Mouse (Mus musculus): ENCODE data around the gene Tex29. TPM values are rescaled to one million over a fixed set of nuclear protein-coding genes. Genes with fewer than 3 reads are reported as not detected.

The Tex29 gene
- not detected in 2 replicates for total RNA-seq (2014; rRNA removed)
- 0.43 TPM in 1 of 2 replicates, not detected in the other for polyA plus RNA-seq (2015; fragmentation: Nextera tagmentation; extraction: Ambion mirVana)

DNA sequence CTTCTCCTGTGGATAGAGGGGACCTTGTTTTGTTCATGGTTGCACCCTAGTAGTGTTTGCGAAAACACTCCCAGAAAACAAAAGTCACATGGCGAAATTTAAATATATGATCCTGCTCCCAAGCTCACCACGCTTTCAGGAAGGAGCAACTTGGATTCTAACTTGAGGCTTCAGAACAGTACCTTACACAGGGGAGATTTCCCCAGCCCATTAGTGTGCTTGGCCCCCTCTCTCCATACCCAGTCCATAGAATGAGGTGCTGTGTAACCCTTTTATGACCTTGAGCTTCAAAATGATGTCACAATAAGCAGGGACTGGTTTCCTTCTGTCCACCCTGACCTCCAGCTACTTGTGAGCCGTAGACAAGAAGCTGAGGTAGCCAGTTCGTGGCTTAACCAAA is at the start of gene Tex29:
Gene Tex29, plus strand, starts transcription at position 301 of the 400 bp plus-strand sequence.
- 89% methylated on average over 5 of the region's 5 CpGs for WGBS
- H3K4me1 ChIP-seq (ENCODE audit: insufficient read depth, low read length): 0 out of 2 replicates have a peak, but pooled peaks cover 5% of the 10 kb centered on the region
- H3K27me3 ChIP-seq (ENCODE audit: insufficient read depth, low read length): no peaks in the 10 kb centered on the region
- no peak for TF ChIP-seq CTCF (IDR thresholded peaks at IDR 0.05)
- ATAC-seq (ENCODE audit: low FRiP score) (no peak), DNase-seq (ENCODE audit: low spot score) (no peak)
- H3K4me3 ChIP-seq (ENCODE audit: low read depth, low read length): no peak within 1 kb of the TSS
- no peaks in the 10 kb centered on the region for H3K9me3 ChIP-seq (ENCODE audit: low read length)
- peaks cover 4% of the 10 kb centered on the region; the same call in 1 of the 2 replicates for H3K36me3 ChIP-seq (ENCODE audit: insufficient read depth, low read length)
- H3K27ac ChIP-seq (ENCODE audit: low read depth, low read length): no peak within 1 kb of the TSS
- H3K4me2 ChIP-seq (ENCODE audit: low read depth, low read length, poor library complexity, severe bottlenecking): no peak within 1 kb of the TSS
- no peak within 1 kb of the TSS for H3K9ac ChIP-seq (replicated peaks; ENCODE audit: low read length, poor library complexity, severe bottlenecking)

- H3K4me2 ChIP-seq (ENCODE audit: low read depth, low read length, poor library complexity, severe bottlenecking): no peak overlapping the region
- no peak for ATAC-seq (ENCODE audit: low FRiP score)
- no peaks in the 10 kb centered on the region for H3K9me3 ChIP-seq (ENCODE audit: low read length)
- no peaks in the 10 kb centered on the region; the same call in 1 of the 2 replicates for H3K4me1 ChIP-seq (ENCODE audit: insufficient read depth, low read length)
- TF ChIP-seq CTCF (IDR thresholded peaks at IDR 0.05): no peak
- peaks cover 24% of the 10 kb centered on the region for H3K36me3 ChIP-seq (ENCODE audit: insufficient read depth, low read length)
- no peaks in the 10 kb centered on the region for H3K27me3 ChIP-seq (ENCODE audit: insufficient read depth, low read length)
- peak; percentile 22 for DNase-seq (ENCODE audit: low spot score)
- no peak overlapping the region for H3K9ac ChIP-seq (replicated peaks; ENCODE audit: low read length, poor library complexity, severe bottlenecking)
- H3K4me3 ChIP-seq (ENCODE audit: low read depth, low read length): no peak overlapping the region
- no peak overlapping the region for H3K27ac ChIP-seq (ENCODE audit: low read depth, low read length)
These were observed 45.3 kb upstream of the Tex29 start for GRCm38 (mm10) chr8:11794956-11795355.

GRCm38 (mm10) chr8:11797128-11797527 is 43.1 kb upstream of the Tex29 start:
- TF ChIP-seq CTCF (IDR thresholded peaks at IDR 0.05): no peak
- H3K9ac ChIP-seq (replicated peaks; ENCODE audit: low read length, poor library complexity, severe bottlenecking): no peak overlapping the region
- ATAC-seq (ENCODE audit: low FRiP score): peak; percentile 69; the same call in 1 of the 2 replicates
- peaks cover 23% of the 10 kb centered on the region for H3K36me3 ChIP-seq (ENCODE audit: insufficient read depth, low read length)
- H3K4me3 ChIP-seq (ENCODE audit: low read depth, low read length): no peak overlapping the region
- peak; percentile 45 for DNase-seq (ENCODE audit: low spot score)
- no peaks in the 10 kb centered on the region for H3K9me3 ChIP-seq (ENCODE audit: low read length)
- WGBS: 76% methylated on average over 8 of the region's 8 CpGs
- peak overlapping the region; percentile 67; the same call in 1 of the 2 replicates for H3K27ac ChIP-seq (ENCODE audit: low read depth, low read length)
- no peak overlapping the region for H3K4me2 ChIP-seq (ENCODE audit: low read depth, low read length, poor library complexity, severe bottlenecking)
- no peaks in the 10 kb centered on the region for H3K27me3 ChIP-seq (ENCODE audit: insufficient read depth, low read length)
- H3K4me1 ChIP-seq (ENCODE audit: insufficient read depth, low read length): no peaks in the 10 kb centered on the region; the same call in 1 of the 2 replicates

DNA sequence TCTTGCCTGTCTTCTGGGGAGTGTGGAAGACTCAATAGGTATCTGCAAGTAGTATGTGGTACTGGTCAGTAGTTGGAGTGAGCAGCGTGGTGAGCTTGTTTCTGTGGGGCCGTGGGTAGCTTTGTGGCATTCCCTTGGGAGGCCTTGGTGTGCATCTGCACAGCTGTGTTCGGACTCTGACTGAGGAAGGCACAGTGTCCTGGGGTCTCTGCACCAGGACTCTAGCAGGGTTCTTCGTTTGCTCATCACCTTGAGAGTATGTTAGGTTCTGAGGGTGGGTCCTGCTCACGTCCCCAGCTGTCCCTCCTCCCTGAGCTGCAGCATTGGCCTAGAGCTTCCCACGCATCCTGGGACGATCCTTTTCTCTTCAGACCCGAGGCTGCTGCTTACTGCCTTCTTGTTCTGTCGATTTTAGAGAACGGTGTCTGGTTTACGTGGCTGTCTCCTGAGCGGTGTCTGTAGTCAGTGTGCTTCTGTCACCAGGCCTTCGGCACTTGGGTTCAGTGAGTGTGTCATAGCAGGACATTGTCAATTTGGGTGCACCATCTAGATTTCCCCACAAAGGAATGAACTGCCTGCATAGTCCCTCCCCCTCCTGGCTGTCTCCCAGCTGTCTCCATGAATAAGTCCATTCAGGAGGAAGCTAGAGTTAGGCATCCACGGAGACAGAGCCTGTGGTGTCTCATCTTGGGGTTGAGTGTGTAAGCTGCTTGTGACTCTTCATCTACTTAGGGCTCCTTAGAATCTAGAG is 42.4 kb upstream of the Tex29 start:
- H3K9me3 ChIP-seq (ENCODE audit: low read length): no peaks in the 10 kb centered on the region
- DNase-seq (ENCODE audit: low spot score) (peak; percentile 77), ATAC-seq (ENCODE audit: low FRiP score) (peak; percentile 70)
- no peak for TF ChIP-seq CTCF (IDR thresholded peaks at IDR 0.05)
- H3K27me3 ChIP-seq (ENCODE audit: insufficient read depth, low read length): no peaks in the 10 kb centered on the region
- WGBS: 70% methylated on average over 14 of the region's 14 CpGs
- H3K36me3 ChIP-seq (ENCODE audit: insufficient read depth, low read length): peaks cover 16% of the 10 kb centered on the region
- no peak overlapping the region for H3K9ac ChIP-seq (replicated peaks; ENCODE audit: low read length, poor library complexity, severe bottlenecking)
- no peak overlapping the region for H3K4me3 ChIP-seq (ENCODE audit: low read depth, low read length)
- no peak overlapping the region for H3K4me2 ChIP-seq (ENCODE audit: low read depth, low read length, poor library complexity, severe bottlenecking)
- peak overlapping the region; percentile 67 for H3K27ac ChIP-seq (ENCODE audit: low read depth, low read length)
- H3K4me1 ChIP-seq (ENCODE audit: insufficient read depth, low read length): no peaks in the 10 kb centered on the region; the same call in 1 of the 2 replicates

GRCm38 (mm10) chr8:11798480-11798867 is 41.8 kb upstream of the Tex29 start:
- Histone ChIP-seq H3K36me3 (ENCODE audit: insufficient read depth, low read length) (peaks cover 13% of the 10 kb centered on the region), H3K4me3 (ENCODE audit: low read depth, low read length) (no peak overlapping the region), H3K9me3 (ENCODE audit: low read length) (no peaks in the 10 kb centered on the region), H3K27ac (ENCODE audit: low read depth, low read length) (no peak overlapping the region), H3K9ac (replicated peaks; ENCODE audit: low read length, poor library complexity, severe bottlenecking) (no peak overlapping the region), H3K27me3 (ENCODE audit: insufficient read depth, low read length) (no peaks in the 10 kb centered on the region), H3K4me2 (ENCODE audit: low read depth, low read length, poor library complexity, severe bottlenecking) (no peak overlapping the region), H3K4me1 (ENCODE audit: insufficient read depth, low read length) (no peaks in the 10 kb centered on the region; the same call in 1 of the 2 replicates)
- ATAC-seq (ENCODE audit: low FRiP score): peak; percentile 33
- DNase-seq (ENCODE audit: low spot score): no peak
- WGBS: 85% methylated on average over 4 of the region's 4 CpGs
- no peak for TF ChIP-seq CTCF (IDR thresholded peaks at IDR 0.05)

- 98% methylated on average over 3 of the region's 3 CpGs for WGBS
- H3K9me3 ChIP-seq (ENCODE audit: low read length): no peaks in the 10 kb centered on the region
These were observed 41.2 kb upstream of the Tex29 start for GRCm38 (mm10) chr8:11799098-11799497.

More at GRCm38 (mm10) chr8:11799098-11799497, 41.2 kb upstream of the Tex29 start:
- TF ChIP-seq CTCF (IDR thresholded peaks at IDR 0.05): no peak
- H3K36me3 ChIP-seq (ENCODE audit: insufficient read depth, low read length): peaks cover 14% of the 10 kb centered on the region
- no peaks in the 10 kb centered on the region for H3K27me3 ChIP-seq (ENCODE audit: insufficient read depth, low read length)
- H3K27ac ChIP-seq (ENCODE audit: low read depth, low read length): no peak overlapping the region
- no peak overlapping the region for H3K4me3 ChIP-seq (ENCODE audit: low read depth, low read length)
- DNase-seq (ENCODE audit: low spot score) (no peak), ATAC-seq (ENCODE audit: low FRiP score) (no peak)
- H3K4me2 ChIP-seq (ENCODE audit: low read depth, low read length, poor library complexity, severe bottlenecking): no peak overlapping the region
- no peak overlapping the region for H3K9ac ChIP-seq (replicated peaks; ENCODE audit: low read length, poor library complexity, severe bottlenecking)
- H3K4me1 ChIP-seq (ENCODE audit: insufficient read depth, low read length): no peaks in the 10 kb centered on the region; the same call in 1 of the 2 replicates

All from midbrain, postnatal 0 days (tissue).